Mouse (Mus musculus) CH12.LX (cell line): ENCODE measurements around the gene Itgb3. TPM values are rescaled to one million over a fixed set of nuclear protein-coding genes. Genes with fewer than 3 reads are reported as not detected.
"Not testable (repeated sequence)": the region's sequence is repeated elsewhere in the genome, so short reads cannot be mapped to it uniquely, and the experiment has no call there.

ENCODE experiments used
- DNase-seq: peaks from one replicate; pipeline ENCODE4 v3.0.0-alpha.2; 2013; ENCODE audit errors: extremely low read depth
- H3K27ac ChIP-seq: 2 replicates; pipeline ENCODE4 v1.5.1; 2012; ENCODE audit warnings: low read depth, mild to moderate bottlenecking, control low read depth, moderate library complexity; ENCODE audit not compliant: insufficient read depth
- H3K27me3 ChIP-seq: replicated peaks from 2 replicates; pipeline ENCODE3; 2012; ENCODE audit warnings: inconsistent platforms
- H3K36me3 ChIP-seq, 2 experiments: replicated peaks in 1 of 2; 2 replicates each; pipeline versions ENCODE3 to v1.6.1; 2012; ENCODE audit warnings: inconsistent platforms in 1 of 2, low read length in 1 of 2, mild to moderate bottlenecking in 1 of 2, mixed read lengths in 1 of 2, moderate library complexity in 1 of 2; ENCODE audit not compliant: control insufficient read depth in 1 of 2, insufficient read depth in 1 of 2
- H3K4me1 ChIP-seq, 2 experiments: 2 replicates each; pipeline ENCODE4 v1.6.1; 2012; ENCODE audit warnings: inconsistent platforms in 1 of 2, moderate library complexity in 1 of 2; ENCODE audit not compliant: insufficient read depth in 2 of 2, control insufficient read depth in 1 of 2
- H3K4me2 ChIP-seq: 2 replicates; pipeline ENCODE4 v1.6.1; 2012; ENCODE audit warnings: low read depth, mild to moderate bottlenecking, control low read depth; ENCODE audit not compliant: poor library complexity, insufficient read depth, severe bottlenecking
- H3K4me3 ChIP-seq, 3 experiments: fragments of 150-350 bp in 1 of 3; sonication (generic) in 1 of 3; replicated peaks in 1 of 3; 2 replicates each; pipeline versions ENCODE3 to v1.5.1; 2011 to 2012; ENCODE audit warnings: low read depth in 2 of 3, low read length in 2 of 3, mild to moderate bottlenecking in 2 of 3, moderate library complexity in 2 of 3, control low read depth in 1 of 3, improper control_type of control experiment in 1 of 3, inconsistent platforms in 1 of 3, mixed read lengths in 1 of 3; ENCODE audit not compliant: poor library complexity in 1 of 3
- H3K79me2 ChIP-seq: replicated peaks from 2 replicates; pipeline ENCODE4 v1.6.1; 2012; ENCODE audit warnings: mild to moderate bottlenecking, moderate library complexity; ENCODE audit not compliant: control insufficient read depth, poor library complexity, insufficient read depth, severe bottlenecking; ENCODE audit errors: extremely low read depth
- H3K9ac ChIP-seq: 2 replicates; pipeline ENCODE4 v1.6.1; 2012; ENCODE audit warnings: low read depth, mild to moderate bottlenecking, control low read depth, moderate library complexity; ENCODE audit not compliant: insufficient read depth
- H3K9me3 ChIP-seq: replicated peaks from 2 replicates; pipeline ENCODE3; 2012; ENCODE audit warnings: low read length, inconsistent platforms, mixed read lengths
- ELF1 ChIP-seq: IDR thresholded peaks from 2 replicates; pipeline ENCODE4 v1.6.1; 2014; ENCODE audit warnings: low read depth, mild to moderate bottlenecking, inconsistent platforms, low read length, improper control_type of control experiment
- EP300 ChIP-seq: IDR thresholded peaks from 2 replicates; pipeline ENCODE4 v1.6.1; 2011; ENCODE audit warnings: low read length, improper control_type of control experiment
- ETS1 ChIP-seq: conservative IDR thresholded peaks from 2 replicates; pipeline ENCODE4 v1.6.1; 2012; ENCODE audit warnings: low read depth, mild to moderate bottlenecking, inconsistent platforms, low read length, improper control_type of control experiment, moderate library complexity
- HCFC1 ChIP-seq: IDR thresholded peaks from 2 replicates; pipeline ENCODE4 v1.6.1; 2012; ENCODE audit warnings: low read depth, mild to moderate bottlenecking, inconsistent platforms, low read length, improper control_type of control experiment
- MEF2A ChIP-seq: IDR thresholded peaks from 2 replicates; pipeline ENCODE4 v1.6.1; 2014; ENCODE audit warnings: low read depth, mild to moderate bottlenecking, inconsistent platforms, low read length, improper control_type of control experiment, borderline replicate concordance
- MXI1 ChIP-seq: IDR thresholded peaks from 2 replicates; pipeline ENCODE4 v1.6.1; 2011; ENCODE audit warnings: mild to moderate bottlenecking, low read depth, low read length, improper control_type of control experiment
- NELFE ChIP-seq: IDR thresholded peaks from 2 replicates; pipeline ENCODE4 v1.6.1; 2011; ENCODE audit warnings: low read depth, low read length, improper control_type of control experiment
- NRF1 ChIP-seq: IDR thresholded peaks from 2 replicates; pipeline ENCODE4 v1.6.1; 2014; ENCODE audit warnings: low read depth, mild to moderate bottlenecking, inconsistent platforms, low read length, improper control_type of control experiment, moderate library complexity
- TBP ChIP-seq: conservative IDR thresholded peaks from 2 replicates; pipeline ENCODE4 v1.6.1; 2011; ENCODE audit warnings: low read depth, low read length, improper control_type of control experiment
- USF1 ChIP-seq: IDR thresholded peaks from 2 replicates; pipeline ENCODE4 v1.6.1; 2014; ENCODE audit warnings: low read depth, mild to moderate bottlenecking, inconsistent platforms, low read length, improper control_type of control experiment
- ZC3H11A ChIP-seq: IDR thresholded peaks from 2 replicates; pipeline ENCODE4 v1.6.1; 2012; ENCODE audit warnings: low read depth, mild to moderate bottlenecking, inconsistent platforms, low read length, improper control_type of control experiment
- dilution Hi-C: fragments of 300-500 bp; cut with MboI; formaldehyde crosslinking; loops from 2 replicates; pipeline ENCODE4 v1.14.3; 2020; ENCODE audit warnings: low sequenced_read_pairs; ENCODE audit not compliant: extremely low pct_unique_long_range_greater_than_20kb, extremely low pct_ligation_motif_present
- in situ Hi-C: fragments of 300-500 bp; cut with MboI; formaldehyde crosslinking; loops from 3 replicates; pipeline ENCODE4 v1.14.3; 2019; ENCODE audit warnings: low sequenced_read_pairs, low pct_ligation_motif_present, low pct_unique_long_range_greater_than_20kb, mixed read lengths
- polyA plus RNA-seq: library from polyadenylated mRNA; unstranded; fragments of >175 nt; gene quantifications from 2 replicates; pipeline ENCODE4 v1.2.1, GENCODE M21; 2012; ENCODE audit warnings: low read depth; ENCODE audit not compliant: insufficient read length
- total RNA-seq, 2 experiments: library from RNA; depleted of rRNA; stranded (reverse); fragments of 300-350 nt in 1 of 2; fragments of >200 nt in 1 of 2; gene quantifications; 2 replicates each; pipeline ENCODE4 v1.2.3; 2012 to 2014

The Itgb3 gene
- total and polyA plus RNA-seq, 3 experiments: 2.9 to 11.0 (median 3.0) TPM

DNA sequence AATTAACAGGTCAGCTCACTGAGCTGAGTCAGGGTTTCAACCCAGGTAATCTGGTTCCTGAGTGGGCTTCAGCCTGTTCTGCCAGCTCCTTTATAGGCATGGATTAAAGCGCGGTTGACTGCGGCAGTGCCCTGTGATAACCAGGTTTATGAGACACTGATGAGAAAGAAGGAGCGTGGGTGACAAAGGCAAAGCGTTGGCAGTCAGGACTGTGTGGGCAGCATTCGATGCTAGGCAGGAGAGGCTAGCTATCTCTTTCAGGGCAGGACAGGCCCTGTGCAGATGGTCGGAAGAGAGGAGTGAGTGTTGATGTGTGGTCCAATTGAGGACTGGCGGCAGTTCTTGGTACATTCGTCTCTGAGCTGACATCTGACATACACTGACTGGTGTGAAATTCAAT is 40.1 kb upstream of the Itgb3 start:
- Histone ChIP-seq H3K9ac (no peak overlapping the region), H3K27ac (no peak overlapping the region), H3K4me1 (peaks cover 0 to 2% of the 10 kb centered on the region in 2 experiments; a peak in 1 of 4 replicates), H3K4me3 (no peak overlapping the region), H3K79me2 (no peaks in the 10 kb centered on the region), H3K27me3 (no peaks in the 10 kb centered on the region), H3K4me2 (no peak overlapping the region), H3K9me3 (peaks cover 6% of the 10 kb centered on the region), H3K36me3 (no peaks in the 10 kb centered on the region)
- TF ChIP-seq TBP: no peak
- TF ChIP-seq ZC3H11A: no peak
- TF ChIP-seq HCFC1: no peak
- dilution Hi-C loops: no loop called here
- no peak for DNase-seq
- in situ Hi-C loops: no loop called here

DNA sequence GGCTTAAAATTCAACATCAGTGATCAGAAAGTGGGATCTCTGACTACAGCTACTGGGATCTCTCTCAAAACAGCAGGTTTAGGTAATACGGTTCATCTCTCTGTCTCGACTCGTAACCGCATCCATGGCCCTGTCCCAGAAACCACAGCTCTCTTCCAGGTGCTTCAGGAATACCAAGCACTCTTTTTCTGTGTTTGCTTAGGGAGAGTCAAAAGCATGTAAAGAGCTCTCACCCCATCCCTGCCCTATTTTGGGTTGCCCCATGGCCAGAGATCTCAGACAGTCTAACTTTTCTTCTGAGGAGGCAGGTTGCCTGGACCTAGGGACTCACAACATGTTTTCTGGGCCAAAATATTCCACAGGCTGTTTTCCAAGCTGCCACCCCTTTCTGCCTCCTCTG is 39.5 kb upstream of the Itgb3 start:
- in situ Hi-C loops (no loop called here), dilution Hi-C loops (no loop called here)
- Histone ChIP-seq H3K9me3 (peaks cover 6% of the 10 kb centered on the region), H3K4me3 (no peak overlapping the region), H3K27ac (no peak overlapping the region), H3K9ac (no peak overlapping the region), H3K4me1 (peaks cover 0 to 2% of the 10 kb centered on the region in 2 experiments; a peak in 1 of 4 replicates), H3K36me3 (no peaks in the 10 kb centered on the region), H3K27me3 (no peaks in the 10 kb centered on the region), H3K79me2 (no peaks in the 10 kb centered on the region), H3K4me2 (no peak overlapping the region)
- DNase-seq: no peak
- TF ChIP-seq NRF1 (no peak), EP300 (no peak), ETS1 (no peak), USF1 (no peak), ZC3H11A (no peak), ELF1 (no peak), NELFE (no peak), HCFC1 (no peak), MEF2A (no peak), MXI1 (no peak)

DNA sequence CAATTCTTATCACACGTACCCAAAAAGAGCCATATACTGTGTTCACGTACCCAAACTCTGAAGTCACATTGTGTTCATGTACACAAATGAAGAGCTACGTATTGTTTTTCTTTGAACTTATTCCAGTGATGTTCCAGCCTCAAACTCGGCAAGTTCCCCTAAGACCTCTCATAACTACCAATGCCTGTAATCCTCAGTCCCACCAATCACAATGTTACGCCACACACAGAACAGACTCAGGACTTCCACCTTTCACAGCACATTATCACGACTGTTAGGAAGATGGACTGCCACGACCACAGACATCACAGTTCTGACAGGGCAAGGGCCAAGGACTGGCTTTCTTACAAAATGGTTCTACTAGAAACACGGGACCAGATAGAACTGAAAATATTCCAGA is 37.3 kb upstream of the Itgb3 start:
- H3K36me3 ChIP-seq, in situ Hi-C loops, H3K4me2 ChIP-seq, DNase-seq, H3K79me2 ChIP-seq, H3K27ac ChIP-seq, H3K27me3 ChIP-seq, H3K4me3 ChIP-seq, dilution Hi-C loops, H3K4me1 ChIP-seq, H3K9me3 ChIP-seq, H3K9ac ChIP-seq: not testable (repeated sequence)

DNA sequence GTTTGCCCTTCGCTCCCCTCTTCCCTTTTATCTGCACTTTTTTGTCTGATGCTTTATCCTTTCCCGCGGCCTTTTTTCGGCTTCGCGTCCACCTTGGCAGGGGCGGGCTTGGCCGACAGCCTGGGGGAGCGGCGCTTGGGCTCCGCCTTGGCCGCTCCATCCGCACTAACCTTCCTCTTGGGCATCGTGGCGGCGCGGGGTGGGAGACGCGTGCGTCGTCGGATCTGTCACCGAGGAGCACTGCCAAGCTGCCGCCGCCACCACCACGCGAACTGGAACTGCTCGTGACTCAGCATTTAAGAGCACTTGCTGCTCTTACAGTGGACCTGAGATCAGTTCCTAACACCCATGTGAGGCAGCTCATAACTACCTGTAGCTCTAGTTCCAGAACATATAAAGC is 36.4 kb upstream of the Itgb3 start:
- H3K9ac ChIP-seq, dilution Hi-C loops, H3K79me2 ChIP-seq, H3K4me3 ChIP-seq, H3K27me3 ChIP-seq, H3K4me2 ChIP-seq, H3K27ac ChIP-seq, H3K36me3 ChIP-seq, H3K4me1 ChIP-seq, in situ Hi-C loops, DNase-seq, H3K9me3 ChIP-seq: not testable (repeated sequence)
